Mouse (Mus musculus) heart, adult 2 months (tissue): ENCODE measurements around the gene Zfhx2. TPM values are rescaled to one million over a fixed set of nuclear protein-coding genes. Genes with fewer than 3 reads are reported as not detected.

Experiments
- DNase-seq, 2 experiments: peaks; one replicate each; pipeline ENCODE4 v3.0.0; 2021
- H3K27ac ChIP-seq: fragments of 200-600 bp; 2 replicates; pipeline ENCODE4 v1.8.1; 2022
- H3K27me3 ChIP-seq: fragments of 200-500 bp; 2 replicates; pipeline ENCODE4 v1.6.1; 2012; ENCODE audit warnings: mild to moderate bottlenecking, low read length, inconsistent platforms, mixed read lengths; ENCODE audit not compliant: control insufficient read depth, insufficient read depth
- H3K36me3 ChIP-seq: fragments of 200-500 bp; 2 replicates; pipeline ENCODE4 v1.6.1; 2012; ENCODE audit warnings: low read length, inconsistent platforms; ENCODE audit not compliant: control insufficient read depth, insufficient read depth
- H3K4me1 ChIP-seq: fragments of 200-500 bp; 2 replicates; pipeline ENCODE4 v1.6.1; 2011; ENCODE audit warnings: low read length; ENCODE audit not compliant: control insufficient read depth, insufficient read depth
- H3K4me3 ChIP-seq: fragments of 200-600 bp; 2 replicates; pipeline ENCODE4 v1.8.1; 2022
- H3K79me2 ChIP-seq: fragments of 200-500 bp; replicated peaks from 2 replicates; pipeline ENCODE4 v1.6.1; 2012; ENCODE audit warnings: mild to moderate bottlenecking, inconsistent platforms, low read length, moderate library complexity, mixed read lengths; ENCODE audit not compliant: control insufficient read depth, insufficient read depth
- H3K9ac ChIP-seq: fragments of 200-500 bp; 2 replicates; pipeline ENCODE4 v1.6.1; 2012; ENCODE audit warnings: low read depth, mild to moderate bottlenecking, control low read depth, inconsistent platforms, low read length, mixed read lengths
- CTCF ChIP-seq: fragments of 200-600 bp; IDR thresholded peaks from 2 replicates; pipeline ENCODE4 v1.8.1; 2022; ENCODE audit warnings: antibody characterized with exemption, mild to moderate bottlenecking, moderate library complexity
- EP300 ChIP-seq: fragments of 200-500 bp; IDR thresholded peaks from 2 replicates; pipeline ENCODE4 v1.6.1; 2011; ENCODE audit warnings: low read depth, low read length, control low read depth; ENCODE audit not compliant: insufficient read depth
- POLR2A ChIP-seq: fragments of 200-500 bp; IDR thresholded peaks from 2 replicates; pipeline ENCODE4 v1.6.1; 2011; ENCODE audit warnings: mild to moderate bottlenecking, low read depth, low read length, control low read depth; ENCODE audit not compliant: insufficient read depth
- WGBS: fragments of 180-500 bp; shearing (Covaris S2); methylation state at CpG from one replicate; pipeline ENCODE4 v1.1.7; 2018; 5-methylcytosine and 5-hydroxymethylcytosine counted together
- intact Hi-C: fragments of 180-260 bp; cut with DNase I; formaldehyde crosslinking; loops from one replicate; pipeline ENCODE4 v1.15.1; 2025
- polyA plus RNA-seq: library from polyadenylated mRNA; depleted of rRNA; stranded (reverse); fragments of >200 nt; gene quantifications from 2 replicates; pipeline ENCODE4 v1.2.3, GENCODE M21; 2012
- total RNA-seq, 2 experiments: library from RNA; stranded (reverse); gene quantifications; 2 replicates each; pipeline ENCODE4 v1.2.3; 2021

Gene Zfhx2
- total and polyA plus RNA-seq, 3 experiments: 1.3 to 4.1 (median 3.9) TPM

- H3K79me2 ChIP-seq: no peaks in the 10 kb centered on the region
- intact Hi-C loops: no loop called here
- H3K9ac ChIP-seq: no peak overlapping the region
- H3K4me3 ChIP-seq: no peak overlapping the region
- peaks cover 2% of the 10 kb centered on the region; the same call in 1 of the 2 replicates for H3K27me3 ChIP-seq
- 80% methylated on average over 7 of the region's 7 CpGs for WGBS
- no peak for DNase-seq
- TF ChIP-seq POLR2A: no peak
- no peak for TF ChIP-seq EP300
- no peak for TF ChIP-seq CTCF
- H3K36me3 ChIP-seq: no peaks in the 10 kb centered on the region
- H3K27ac ChIP-seq: no peak overlapping the region
- H3K4me1 ChIP-seq: no peaks in the 10 kb centered on the region
These were observed 30.3 kb downstream of the Zfhx2 start for GRCm38 (mm10) chr14:55061845-55062244.

GRCm38 (mm10) chr14:55059931-55060330 is 32.2 kb downstream of the Zfhx2 start:
- no peaks in the 10 kb centered on the region for H3K36me3 ChIP-seq
- peaks cover 2% of the 10 kb centered on the region; the same call in 1 of the 2 replicates for H3K27me3 ChIP-seq
- H3K4me1 ChIP-seq: no peaks in the 10 kb centered on the region
- 74% methylated on average over 5 of the region's 5 CpGs for WGBS
- H3K27ac ChIP-seq: no peak overlapping the region
- intact Hi-C loops: no loop called here
- H3K9ac ChIP-seq: no peak overlapping the region
- TF ChIP-seq EP300 (no peak), CTCF (no peak), POLR2A (no peak)
- DNase-seq: no peak
- H3K4me3 ChIP-seq: no peak overlapping the region
- H3K79me2 ChIP-seq: no peaks in the 10 kb centered on the region

- peaks cover 2% of the 10 kb centered on the region; the same call in 1 of the 2 replicates for H3K27me3 ChIP-seq
- no peak for TF ChIP-seq CTCF
- TF ChIP-seq POLR2A: no peak
- no peak for TF ChIP-seq EP300
- no peak for DNase-seq
- intact Hi-C loops: no loop called here
- no peaks in the 10 kb centered on the region for H3K79me2 ChIP-seq
- no peaks in the 10 kb centered on the region for H3K4me1 ChIP-seq
- H3K9ac ChIP-seq: no peak overlapping the region
- 70% methylated on average over 1 of the region's 1 CpGs for WGBS
- no peaks in the 10 kb centered on the region for H3K36me3 ChIP-seq
- no peak overlapping the region for H3K4me3 ChIP-seq
- no peak overlapping the region for H3K27ac ChIP-seq
These were observed 33.1 kb downstream of the Zfhx2 start for GRCm38 (mm10) chr14:55059009-55059408.

GRCm38 (mm10) chr14:55055167-55055834 is 36.8 kb downstream of the Zfhx2 start:
- no peak for TF ChIP-seq EP300
- TF ChIP-seq CTCF: no peak
- no peak for TF ChIP-seq POLR2A
- no peaks in the 10 kb centered on the region for H3K27me3 ChIP-seq
- DNase-seq: peak in 1 of 2 experiments; percentile 48
- H3K4me1 ChIP-seq: no peaks in the 10 kb centered on the region
- no peaks in the 10 kb centered on the region for H3K36me3 ChIP-seq
- intact Hi-C loops: no loop called here
- no peak overlapping the region for H3K4me3 ChIP-seq
- H3K9ac ChIP-seq: no peak overlapping the region
- no peak overlapping the region for H3K27ac ChIP-seq
- 52% methylated on average over 11 of the region's 11 CpGs for WGBS
- no peaks in the 10 kb centered on the region for H3K79me2 ChIP-seq

GRCm38 (mm10) chr14:55054191-55054749 is 37.9 kb downstream of the Zfhx2 start:
- Histone ChIP-seq H3K27ac (no peak overlapping the region), H3K4me1 (no peaks in the 10 kb centered on the region), H3K79me2 (no peaks in the 10 kb centered on the region), H3K9ac (no peak overlapping the region), H3K36me3 (no peaks in the 10 kb centered on the region), H3K27me3 (no peaks in the 10 kb centered on the region), H3K4me3 (no peak overlapping the region)
- TF ChIP-seq POLR2A (no peak), CTCF (no peak), EP300 (no peak)
- no peak for DNase-seq
- intact Hi-C loops: no loop called here
- 70% methylated on average over 10 of the region's 10 CpGs for WGBS

- TF ChIP-seq EP300: no peak
- TF ChIP-seq POLR2A: no peak
- no peak for TF ChIP-seq CTCF
- no peak for DNase-seq
- intact Hi-C loops: no loop called here
These were observed 38.4 kb downstream of the Zfhx2 start for GRCm38 (mm10) chr14:55053708-55054190.

More at GRCm38 (mm10) chr14:55053708-55054190, 38.4 kb downstream of the Zfhx2 start:
- no peak overlapping the region for H3K27ac ChIP-seq
- H3K4me3 ChIP-seq: no peak overlapping the region
- no peaks in the 10 kb centered on the region for H3K27me3 ChIP-seq
- H3K4me1 ChIP-seq: no peaks in the 10 kb centered on the region
- H3K9ac ChIP-seq: no peak overlapping the region
- WGBS: 83% methylated on average over 17 of the region's 17 CpGs
- no peaks in the 10 kb centered on the region for H3K36me3 ChIP-seq
- no peaks in the 10 kb centered on the region for H3K79me2 ChIP-seq
